Mouse (Mus musculus) inflammation-experienced regulatory T-cells, adult 6 months (primary cell): ENCODE results near the gene Apbb1ip. TPM values are rescaled to one million over a fixed set of nuclear protein-coding genes. Genes with fewer than 3 reads are reported as not detected.

Experiments used
- ATAC-seq: one replicate; pipeline ENCODE4 v1.8.0; 2017
- polyA plus RNA-seq, 3 experiments: library from polyadenylated mRNA; unstranded; fragments of 100-300 nt; shearing (Covaris generic); gene quantifications; one replicate each; pipeline ENCODE4 v1.2.1; 2017

Gene Apbb1ip
- polyA plus RNA-seq, 3 experiments from 2014 or later: 72.1 to 121 (median 83.8) TPM

DNA sequence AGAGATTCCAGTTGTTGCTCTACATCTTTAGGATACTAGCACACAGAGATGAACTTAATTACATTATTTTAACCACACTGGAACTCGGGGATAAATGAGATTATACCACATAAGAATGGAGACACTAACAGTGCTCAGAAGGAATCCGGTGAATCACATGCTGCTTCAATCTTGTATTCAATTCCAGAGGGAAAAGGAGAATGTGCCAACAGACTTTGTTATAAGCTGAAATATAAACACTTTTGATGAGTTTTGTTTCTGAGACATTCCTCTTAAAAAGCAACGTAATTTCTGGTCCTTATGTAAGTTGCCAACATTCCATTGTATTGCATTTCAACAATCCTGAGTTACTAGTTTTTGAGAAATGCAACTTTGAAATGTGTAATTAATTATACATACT, 1.8 kb downstream of the Apbb1ip start:
- no peak for ATAC-seq

- no peak for ATAC-seq
These were observed 2.8 kb downstream of the Apbb1ip start for GRCm38 (mm10) chr2:22776568-22777230.

- no peak for ATAC-seq
These were observed 3.9 kb downstream of the Apbb1ip start for GRCm38 (mm10) chr2:22777757-22778156.

DNA sequence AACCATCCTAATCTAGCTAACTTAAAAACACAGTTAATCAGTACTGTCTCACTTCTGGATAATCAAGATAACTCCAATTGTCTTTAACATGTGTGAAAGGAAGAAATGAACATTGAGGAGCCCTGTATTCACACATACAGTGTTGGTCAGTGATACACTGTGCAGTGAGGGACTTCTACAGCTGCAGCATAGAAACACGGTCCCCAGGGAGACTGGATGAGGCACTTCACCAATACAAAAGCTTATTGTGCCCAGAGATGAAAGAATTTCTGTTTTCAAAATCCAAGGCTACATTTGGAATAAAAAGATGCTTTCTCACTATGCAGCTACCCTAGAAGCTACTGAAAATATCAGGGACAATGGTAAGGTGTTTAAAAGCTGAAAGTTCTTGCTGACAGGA, 7.0 kb downstream of the Apbb1ip start:
- ATAC-seq: no peak

GRCm38 (mm10) chr2:22781387-22782009, 7.6 kb downstream of the Apbb1ip start:
- ATAC-seq: no peak

DNA sequence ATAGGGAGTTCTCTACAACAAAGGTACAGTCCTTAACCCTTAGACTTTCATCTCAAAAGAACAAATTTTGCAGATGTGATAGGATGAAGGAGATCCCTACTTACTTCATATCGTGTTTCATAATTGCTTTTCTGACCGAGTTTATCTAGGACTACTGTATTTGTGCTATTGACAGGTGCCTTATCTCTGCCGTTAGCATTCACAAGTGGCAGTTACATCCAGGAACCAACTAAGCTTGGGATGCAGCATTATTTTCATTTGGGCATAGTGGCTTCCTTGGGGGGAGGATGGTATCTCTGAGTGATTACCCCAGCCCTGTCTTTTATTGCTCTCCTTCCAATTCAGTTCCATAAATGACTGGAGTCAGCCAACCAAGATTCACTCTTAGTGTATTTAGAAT, 8.2 kb downstream of the Apbb1ip start:
- ATAC-seq: no peak

GRCm38 (mm10) chr2:22783137-22783638, 9.3 kb downstream of the Apbb1ip start:
- no peak for ATAC-seq

DNA sequence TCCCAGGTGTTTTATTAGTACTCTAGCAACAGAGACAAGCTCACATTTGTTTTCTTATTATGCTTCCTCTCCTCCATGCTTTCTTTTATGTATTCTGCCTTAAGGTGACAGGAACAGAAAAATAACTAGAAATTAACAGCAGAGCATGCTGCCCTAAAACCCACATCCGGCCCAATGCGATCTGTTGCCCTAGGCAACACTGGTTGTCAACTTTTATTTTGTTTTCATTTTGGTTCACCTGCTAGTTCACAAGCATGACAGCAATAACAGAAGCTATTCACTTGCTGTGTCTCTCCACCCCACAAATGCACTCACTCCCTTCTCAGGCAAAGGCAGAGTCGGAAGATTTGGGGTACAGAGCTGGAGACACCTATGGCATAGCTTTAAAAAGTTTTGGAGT, 10.3 kb downstream of the Apbb1ip start:
- ATAC-seq: peak; percentile 94

GRCm38 (mm10) chr2:22784771-22785170, 10.9 kb downstream of the Apbb1ip start:
- ATAC-seq: no peak

GRCm38 (mm10) chr2:22788658-22789057, 14.8 kb downstream of the Apbb1ip start:
- ATAC-seq: no peak

DNA sequence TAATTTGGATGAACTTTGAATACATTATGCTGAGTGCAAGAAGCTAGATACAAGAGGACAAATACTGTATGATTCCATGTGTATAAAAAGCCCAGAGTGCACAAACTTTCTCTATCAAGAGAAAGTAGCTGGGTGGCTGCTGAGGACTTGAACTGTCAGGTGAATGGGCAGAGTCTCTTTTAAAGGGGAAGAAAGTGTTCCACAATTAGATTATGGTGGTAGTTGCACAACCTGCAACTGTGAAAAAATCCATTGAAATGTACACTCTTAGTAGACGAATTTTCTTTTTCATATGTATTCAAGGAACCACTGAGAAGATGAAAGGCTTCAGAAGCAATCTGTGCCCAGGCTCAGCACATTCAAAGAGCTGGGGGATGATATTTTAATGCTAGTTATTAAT, 15.7 kb downstream of the Apbb1ip start:
- no peak for ATAC-seq

DNA sequence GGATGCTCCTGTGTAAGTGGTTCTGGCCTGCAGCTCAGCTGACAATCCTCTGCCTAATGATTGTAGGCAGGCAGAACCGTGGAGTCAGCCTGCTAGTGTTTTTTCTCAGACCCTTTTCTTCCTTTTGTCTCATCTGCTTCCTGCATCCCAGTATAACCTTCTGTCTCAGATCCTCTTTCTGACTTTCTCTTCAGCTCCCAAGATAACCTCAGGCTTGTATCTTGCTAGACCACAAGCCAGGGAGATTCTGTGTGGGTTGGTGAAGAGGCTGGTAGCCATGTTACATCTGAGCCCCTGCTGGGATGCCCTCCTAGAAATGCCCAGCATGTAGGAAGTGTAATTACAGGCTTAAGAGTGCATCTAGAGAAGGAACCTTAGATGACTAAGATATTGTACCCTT, 16.5 kb downstream of the Apbb1ip start:
- ATAC-seq: no peak

DNA sequence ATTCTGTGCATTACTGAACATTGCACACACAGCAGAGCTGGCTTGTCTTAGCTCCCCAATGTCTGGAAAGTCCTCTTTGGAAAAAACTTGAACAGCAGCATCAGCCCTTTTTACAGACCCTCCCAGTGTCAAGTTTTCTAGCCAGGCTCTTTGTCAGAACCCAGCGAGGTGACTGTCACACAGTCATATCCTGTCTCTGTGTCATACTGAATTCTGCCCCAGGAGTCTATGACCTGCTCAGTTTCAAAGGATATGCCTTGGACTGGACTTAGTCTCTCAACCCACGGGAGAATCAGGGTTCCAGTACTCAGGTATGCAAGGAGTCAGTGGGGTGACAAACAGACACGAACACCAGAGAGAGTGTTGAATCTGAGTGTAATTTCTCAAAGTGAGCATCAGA, 21.2 kb downstream of the Apbb1ip start:
- ATAC-seq: peak; percentile 64

- peak; percentile 77 for ATAC-seq
These were observed 22.6 kb downstream of the Apbb1ip start for GRCm38 (mm10) chr2:22796487-22796886.

DNA sequence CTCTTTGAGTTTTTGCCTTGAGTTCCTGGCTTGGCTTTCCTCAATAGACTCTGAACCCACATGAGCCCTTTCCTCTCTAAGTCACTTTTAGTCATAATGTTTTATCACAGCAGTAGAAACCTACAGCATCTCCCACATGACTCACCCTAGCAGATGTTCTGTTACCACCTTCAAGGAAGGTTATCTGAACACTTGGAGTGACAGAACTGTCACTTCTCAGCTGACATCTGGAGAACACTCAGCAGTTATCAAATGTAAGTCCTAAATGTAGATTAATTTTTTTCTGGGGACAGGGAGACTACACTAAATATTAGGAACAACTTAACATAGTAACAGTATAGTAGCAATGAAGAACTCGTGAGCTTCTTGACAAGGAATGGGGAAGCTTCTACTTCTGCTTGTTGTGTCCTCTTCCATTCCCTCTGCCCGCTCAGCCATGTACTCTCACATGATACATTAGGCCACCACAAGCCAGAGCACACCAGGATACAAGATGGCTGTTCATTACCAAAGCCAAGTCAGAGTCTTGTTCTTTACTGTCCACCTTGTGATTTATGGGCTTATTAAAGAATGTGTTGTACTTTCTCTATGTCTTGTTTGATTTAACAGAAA, 25.6 kb downstream of the Apbb1ip start:
- no peak for ATAC-seq

GRCm38 (mm10) chr2:22805589-22805988, 31.7 kb downstream of the Apbb1ip start:
- ATAC-seq: peak; percentile 75

DNA sequence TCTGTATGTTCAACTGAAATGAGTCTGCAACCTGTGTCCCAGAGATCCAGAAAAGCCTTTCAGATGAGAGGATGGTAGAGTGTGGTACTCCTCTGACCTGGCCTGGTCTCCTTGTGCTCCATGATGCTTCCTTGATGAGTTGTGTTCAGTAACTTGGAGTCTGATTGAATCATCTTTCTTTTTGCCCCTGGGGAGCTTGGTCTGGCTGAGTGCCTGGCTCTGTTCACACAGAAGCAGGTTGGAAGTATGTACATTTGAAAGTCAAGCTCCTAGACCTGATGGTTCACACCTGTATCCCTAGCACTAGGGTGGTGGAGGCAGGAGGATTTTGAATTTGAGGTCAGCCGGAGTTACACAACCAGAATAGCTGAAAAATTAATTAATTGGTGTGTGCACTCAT, 32.7 kb downstream of the Apbb1ip start:
- ATAC-seq: no peak

- ATAC-seq: peak; percentile 75
These were observed 33.4 kb downstream of the Apbb1ip start for GRCm38 (mm10) chr2:22807312-22807711.

DNA sequence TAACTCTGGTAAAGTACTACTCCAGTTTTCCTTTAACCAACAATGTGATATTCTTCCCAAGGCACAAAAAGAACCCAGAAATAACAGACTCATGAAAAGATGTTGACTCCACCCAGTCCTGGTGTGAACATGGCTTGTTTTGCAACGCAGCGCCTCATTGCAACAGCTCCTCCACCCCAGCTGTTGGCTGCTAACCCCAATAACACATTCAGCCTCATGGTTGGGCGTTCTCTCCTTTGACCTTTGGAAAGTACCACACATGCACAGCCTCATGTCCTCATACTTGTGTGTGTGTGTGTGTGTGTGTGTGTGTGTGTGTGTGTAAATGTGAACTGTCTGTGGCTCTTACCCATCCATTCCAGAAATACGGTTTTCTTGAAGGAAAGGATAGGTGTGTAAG, 37.0 kb downstream of the Apbb1ip start:
- ATAC-seq: peak; percentile 29

- ATAC-seq: peak; percentile 30
These were observed 37.6 kb downstream of the Apbb1ip start for GRCm38 (mm10) chr2:22811466-22811865.

- ATAC-seq: no peak
These were observed 40.0 kb downstream of the Apbb1ip start for GRCm38 (mm10) chr2:22813921-22814320.

- ATAC-seq: no peak
These were observed 41.8 kb downstream of the Apbb1ip start for GRCm38 (mm10) chr2:22815674-22816073.

DNA sequence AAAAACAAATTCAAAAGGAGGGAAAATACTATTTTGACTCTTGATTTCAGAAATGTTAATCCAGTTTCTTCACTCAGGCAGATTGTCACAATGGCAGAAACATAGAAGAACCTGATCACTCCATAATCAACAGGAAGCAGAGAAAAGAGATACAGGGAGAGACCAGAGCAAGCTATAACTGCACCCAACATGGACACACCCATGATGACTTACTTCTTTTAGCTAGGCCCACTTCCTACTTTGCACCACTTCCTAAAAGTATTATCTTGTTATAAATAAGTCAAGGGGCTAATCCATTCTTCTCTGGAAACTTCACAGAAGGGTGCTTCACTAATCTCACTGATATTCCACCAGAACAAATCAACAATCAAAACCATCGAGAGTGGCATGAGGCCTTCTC, 42.3 kb downstream of the Apbb1ip start:
- ATAC-seq: peak; percentile 63

DNA sequence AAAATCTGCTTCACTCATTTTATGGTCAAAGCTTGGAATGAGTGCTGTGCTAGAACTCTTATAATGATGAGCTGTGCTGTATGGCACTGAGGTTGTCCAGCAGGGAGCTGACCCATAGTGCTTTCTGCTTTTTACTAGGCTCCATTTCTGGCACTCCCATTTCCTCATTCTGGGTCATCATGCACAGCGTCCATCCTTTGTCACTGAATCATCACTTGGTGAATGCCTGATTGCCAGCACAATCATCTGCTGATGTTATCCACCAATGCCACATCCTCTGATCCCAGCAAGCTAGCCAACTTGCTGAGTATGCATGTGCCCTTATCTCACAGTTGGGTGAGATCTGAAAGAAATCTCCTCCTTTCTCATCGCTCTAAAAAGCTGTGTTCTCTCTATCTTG, 48.4 kb downstream of the Apbb1ip start:
- no peak for ATAC-seq
